Mouse (Mus musculus): ENCODE results near the gene Rce1. TPM values are rescaled to one million over a fixed set of nuclear protein-coding genes. Genes with fewer than 3 reads are reported as not detected.

The Rce1 gene
- 66.0 and 69.2 TPM in 2 replicates for polyA plus RNA-seq (2015; fragmentation: Nextera tagmentation; extraction: Ambion mirVana)

DNA sequence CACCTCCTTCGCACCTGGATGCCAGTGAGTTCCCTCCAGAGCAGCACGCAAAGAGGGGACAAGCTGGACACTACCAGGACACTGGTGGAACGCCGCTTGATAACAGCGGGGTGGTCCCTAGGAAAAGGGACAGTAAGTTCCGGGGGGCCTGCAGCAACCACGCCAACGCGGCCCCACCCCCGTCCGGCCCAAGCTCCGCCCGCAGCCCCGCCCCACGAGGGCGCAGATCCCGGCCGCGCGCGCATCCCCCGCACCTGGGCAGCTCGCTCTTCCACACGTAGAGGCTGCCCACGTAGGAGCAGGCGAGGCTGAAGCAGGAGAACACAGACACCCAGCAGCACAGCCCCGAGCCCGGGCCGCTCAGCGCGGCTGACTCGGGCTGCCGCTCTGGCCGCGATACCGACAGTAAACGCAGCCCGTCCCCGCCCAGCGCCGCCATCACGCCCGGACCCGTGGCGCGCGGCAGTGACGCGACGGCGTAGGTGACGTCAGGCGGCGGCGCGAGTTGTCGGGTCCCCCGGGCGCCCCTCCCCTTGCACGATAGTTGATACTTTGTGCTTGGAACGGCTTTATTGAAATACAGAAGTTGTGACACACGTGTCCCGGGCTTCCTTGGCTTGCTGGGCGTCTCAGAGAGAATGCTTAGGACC is at the start of gene Rce1:
Gene Rce1, minus strand, starts transcription at position 463 of the 650 bp plus-strand sequence.
- peak; percentile 92 for ATAC-seq
- H3K4me1 ChIP-seq (ENCODE audit: control insufficient read depth, insufficient read depth, low read length), result peaks cover 12% of the 10 kb centered on the region
- WGBS, result under 1% methylated on average over 64 of the region's 64 CpGs

DNA sequence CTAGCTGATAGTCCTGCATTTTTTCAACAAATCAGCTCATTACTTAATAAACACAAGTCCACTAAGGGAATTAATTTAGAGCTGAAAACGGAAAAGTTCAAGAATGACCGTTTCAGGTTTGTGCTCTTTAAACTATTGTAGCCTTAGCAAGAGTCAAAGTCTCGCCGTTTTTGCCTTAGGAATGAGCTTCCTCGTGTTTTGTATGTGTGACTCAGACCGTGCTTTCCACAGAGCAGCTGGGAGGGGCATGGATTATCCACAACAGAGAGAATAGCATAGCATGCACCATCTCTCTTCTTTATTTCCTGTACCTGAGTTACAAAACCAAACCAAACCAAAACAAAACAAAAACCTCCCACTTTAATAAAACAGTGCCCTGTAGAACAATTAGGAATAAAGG is 47.0 kb upstream of the Rce1 start:
- Histone ChIP-seq H3K9ac (ENCODE audit: low read depth, low read length) (no peak overlapping the region), H3K4me1 (ENCODE audit: control insufficient read depth, insufficient read depth, low read length) (no peaks in the 10 kb centered on the region), H3K27ac (ENCODE audit: low read length) (no peak overlapping the region), H3K9me3 (ENCODE audit: control insufficient read depth, low read length) (no peaks in the 10 kb centered on the region), H3K27me3 (replicated peaks; ENCODE audit: control insufficient read depth, insufficient read depth, low read length) (no peaks in the 10 kb centered on the region), H3K4me3 (ENCODE audit: low read length) (no peak overlapping the region), H3K36me3 (ENCODE audit: control insufficient read depth, insufficient read depth, low read length) (no peaks in the 10 kb centered on the region), H3K4me2 (ENCODE audit: low read depth, low read length) (no peak overlapping the region)
- ATAC-seq, result no peak
- WGBS, result 49% methylated on average over 6 of the region's 6 CpGs

More for the DNA sequence above, at the start of gene Rce1:
- Histone ChIP-seq H3K4me3 (ENCODE audit: low read length) (peak within 1 kb of the TSS; percentile 87), H3K9ac (ENCODE audit: low read depth, low read length) (peak within 1 kb of the TSS; percentile 95), H3K36me3 (ENCODE audit: control insufficient read depth, insufficient read depth, low read length) (peaks cover 5% of the 10 kb centered on the region; the same call in 1 of the 2 replicates), H3K4me2 (ENCODE audit: low read depth, low read length) (peak within 1 kb of the TSS; percentile 73), H3K27me3 (replicated peaks; ENCODE audit: control insufficient read depth, insufficient read depth, low read length) (no peaks in the 10 kb centered on the region), H3K9me3 (ENCODE audit: control insufficient read depth, low read length) (no peaks in the 10 kb centered on the region), H3K27ac (ENCODE audit: low read length) (peak within 1 kb of the TSS; percentile 88)

DNA sequence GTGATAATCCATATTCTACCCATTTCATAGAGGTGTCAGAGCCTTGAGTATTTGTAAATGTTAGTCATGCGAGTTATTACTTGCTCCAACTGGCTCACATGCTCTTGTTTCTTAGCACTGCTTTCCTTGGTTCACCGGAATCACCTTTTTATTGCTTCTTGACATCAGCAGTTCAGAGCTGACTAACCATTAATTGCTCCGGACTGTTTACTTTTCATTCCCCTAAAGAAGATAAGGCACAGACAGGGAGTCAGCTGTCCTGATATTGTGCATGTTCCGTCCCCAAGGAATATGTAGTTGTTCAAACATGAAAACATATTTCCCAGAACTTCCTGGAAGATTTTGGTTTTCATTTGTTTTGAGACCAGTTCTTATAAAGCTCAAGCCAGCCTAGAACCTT is 45.3 kb upstream of the Rce1 start:
- Histone ChIP-seq H3K4me2 (ENCODE audit: low read depth, low read length) (no peak overlapping the region), H3K9ac (ENCODE audit: low read depth, low read length) (no peak overlapping the region), H3K27me3 (replicated peaks; ENCODE audit: control insufficient read depth, insufficient read depth, low read length) (no peaks in the 10 kb centered on the region), H3K36me3 (ENCODE audit: control insufficient read depth, insufficient read depth, low read length) (no peaks in the 10 kb centered on the region), H3K27ac (ENCODE audit: low read length) (no peak overlapping the region), H3K9me3 (ENCODE audit: control insufficient read depth, low read length) (no peaks in the 10 kb centered on the region), H3K4me3 (ENCODE audit: low read length) (no peak overlapping the region), H3K4me1 (ENCODE audit: control insufficient read depth, insufficient read depth, low read length) (no peaks in the 10 kb centered on the region)
- 36% methylated on average over 4 of the region's 4 CpGs for WGBS
- peak; percentile 86 for ATAC-seq

DNA sequence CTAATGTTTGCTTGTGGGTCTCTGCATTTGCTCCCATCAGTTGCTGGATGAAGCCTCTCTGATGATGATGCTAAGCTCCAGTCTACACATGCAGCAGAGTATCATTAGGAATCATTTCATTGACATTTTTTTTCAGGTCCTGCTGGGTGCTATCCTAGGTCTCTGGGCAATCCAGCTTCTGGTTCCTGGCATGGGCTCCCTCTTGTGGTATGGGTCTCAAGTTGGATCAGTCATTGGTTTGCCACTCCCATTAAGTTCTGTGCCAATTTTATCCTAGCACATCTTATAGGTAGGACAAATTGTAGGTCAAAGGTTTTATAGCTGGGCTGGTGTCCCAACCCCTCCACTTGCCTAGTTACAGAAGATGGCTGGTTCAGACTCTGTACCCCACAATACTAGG is 41.4 kb upstream of the Rce1 start:
- Histone ChIP-seq H3K27ac (ENCODE audit: low read length) (no peak overlapping the region), H3K27me3 (replicated peaks; ENCODE audit: control insufficient read depth, insufficient read depth, low read length) (no peaks in the 10 kb centered on the region), H3K4me1 (ENCODE audit: control insufficient read depth, insufficient read depth, low read length) (no peaks in the 10 kb centered on the region), H3K4me2 (ENCODE audit: low read depth, low read length) (no peak overlapping the region), H3K4me3 (ENCODE audit: low read length) (no peak overlapping the region), H3K9me3 (ENCODE audit: control insufficient read depth, low read length) (no peaks in the 10 kb centered on the region), H3K36me3 (ENCODE audit: control insufficient read depth, insufficient read depth, low read length) (no peaks in the 10 kb centered on the region), H3K9ac (ENCODE audit: low read depth, low read length) (no peak overlapping the region)
- no peak for ATAC-seq

DNA sequence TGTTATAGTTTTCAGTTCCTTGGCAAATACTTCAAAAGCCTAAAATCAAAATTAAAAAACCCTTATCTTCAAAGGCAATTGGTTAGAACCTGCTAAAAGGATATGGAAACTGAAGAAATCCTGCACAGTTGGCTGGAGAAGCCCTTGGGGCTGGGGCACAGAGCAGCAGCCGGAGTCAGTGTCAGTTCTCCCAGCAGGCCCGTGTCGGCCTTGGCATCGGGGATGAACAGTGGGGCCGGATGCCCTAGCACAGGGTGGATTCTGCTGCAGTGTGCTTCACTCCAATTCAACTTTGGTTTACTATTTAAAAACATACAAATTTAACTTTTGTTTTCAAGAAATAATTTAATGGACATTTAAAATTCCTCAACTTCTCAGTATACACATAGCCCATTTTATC is 32.7 kb upstream of the Rce1 start:
- H3K4me2 ChIP-seq (ENCODE audit: low read depth, low read length), result no peak overlapping the region
- 89% methylated on average over 5 of the region's 5 CpGs for WGBS
- no peaks in the 10 kb centered on the region for H3K9me3 ChIP-seq (ENCODE audit: control insufficient read depth, low read length)
- H3K36me3 ChIP-seq (ENCODE audit: control insufficient read depth, insufficient read depth, low read length), result no peaks in the 10 kb centered on the region
- H3K27ac ChIP-seq (ENCODE audit: low read length), result no peak overlapping the region
- no peak for ATAC-seq
- H3K27me3 ChIP-seq (replicated peaks; ENCODE audit: control insufficient read depth, insufficient read depth, low read length), result no peaks in the 10 kb centered on the region
- H3K9ac ChIP-seq (ENCODE audit: low read depth, low read length), result no peak overlapping the region
- no peak overlapping the region for H3K4me3 ChIP-seq (ENCODE audit: low read length)
- no peaks in the 10 kb centered on the region for H3K4me1 ChIP-seq (ENCODE audit: control insufficient read depth, insufficient read depth, low read length)

DNA sequence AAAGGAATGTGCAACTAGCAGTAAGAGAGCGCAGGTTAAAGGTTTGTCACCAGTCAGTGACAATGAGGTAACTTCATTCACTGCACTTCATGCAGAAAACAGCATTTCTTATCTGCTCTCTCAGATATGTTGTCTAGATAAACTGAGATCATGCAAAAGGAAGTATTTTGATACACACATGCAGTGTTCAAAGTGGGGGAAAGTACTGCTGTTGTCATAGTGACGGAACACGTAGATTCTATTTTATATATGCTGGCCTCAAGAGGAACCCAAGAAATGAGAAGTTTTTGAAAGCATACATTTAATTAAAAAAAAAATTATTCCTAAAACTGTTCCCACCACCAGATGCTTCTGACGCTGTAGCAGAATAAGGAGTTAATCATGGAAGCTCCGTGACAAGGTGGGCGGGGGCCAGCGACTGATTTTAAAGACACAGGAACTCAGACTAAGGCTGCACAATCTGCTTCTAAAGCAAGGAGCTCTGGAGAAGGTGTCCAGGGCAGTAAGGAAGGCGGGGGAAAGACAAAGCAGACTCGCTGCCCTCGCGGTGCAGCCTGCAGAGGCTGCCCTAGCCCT is 21.6 kb upstream of the Rce1 start:
- 73% methylated on average over 11 of the region's 11 CpGs for WGBS
- no peak for ATAC-seq
- Histone ChIP-seq H3K9ac (ENCODE audit: low read depth, low read length) (no peak overlapping the region), H3K4me2 (ENCODE audit: low read depth, low read length) (no peak overlapping the region), H3K27ac (ENCODE audit: low read length) (no peak overlapping the region), H3K4me1 (ENCODE audit: control insufficient read depth, insufficient read depth, low read length) (no peaks in the 10 kb centered on the region), H3K36me3 (ENCODE audit: control insufficient read depth, insufficient read depth, low read length) (no peaks in the 10 kb centered on the region), H3K27me3 (replicated peaks; ENCODE audit: control insufficient read depth, insufficient read depth, low read length) (no peaks in the 10 kb centered on the region), H3K4me3 (ENCODE audit: low read length) (no peak overlapping the region), H3K9me3 (ENCODE audit: control insufficient read depth, low read length) (no peaks in the 10 kb centered on the region)

DNA sequence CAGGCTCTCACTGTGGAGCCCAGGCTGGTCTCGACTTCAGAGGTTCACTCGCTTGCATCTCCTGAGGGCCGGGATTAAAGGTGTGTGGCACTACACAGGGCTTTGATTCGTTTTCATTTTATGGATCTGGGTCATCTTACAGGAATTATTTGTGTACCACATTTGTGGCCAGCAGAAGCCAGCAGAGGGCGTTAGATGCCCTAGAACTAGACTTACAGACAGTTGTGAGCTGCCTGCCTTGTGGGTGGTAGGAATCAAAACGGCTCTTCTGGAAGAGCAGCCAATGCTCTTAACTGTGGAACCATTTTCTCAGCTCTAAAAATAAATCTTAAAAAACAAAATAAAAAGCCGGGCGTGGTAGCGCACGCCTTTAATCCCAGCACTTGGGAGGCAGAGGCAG is 18.8 kb upstream of the Rce1 start:
- no peak for ATAC-seq
- Histone ChIP-seq H3K9me3 (ENCODE audit: control insufficient read depth, low read length) (no peaks in the 10 kb centered on the region), H3K4me1 (ENCODE audit: control insufficient read depth, insufficient read depth, low read length) (no peaks in the 10 kb centered on the region), H3K4me2 (ENCODE audit: low read depth, low read length) (no peak overlapping the region), H3K36me3 (ENCODE audit: control insufficient read depth, insufficient read depth, low read length) (no peaks in the 10 kb centered on the region), H3K27me3 (replicated peaks; ENCODE audit: control insufficient read depth, insufficient read depth, low read length) (no peaks in the 10 kb centered on the region), H3K4me3 (ENCODE audit: low read length) (no peak overlapping the region), H3K9ac (ENCODE audit: low read depth, low read length) (no peak overlapping the region), H3K27ac (ENCODE audit: low read length) (no peak overlapping the region)
- 43% methylated on average over 10 of the region's 10 CpGs for WGBS

DNA sequence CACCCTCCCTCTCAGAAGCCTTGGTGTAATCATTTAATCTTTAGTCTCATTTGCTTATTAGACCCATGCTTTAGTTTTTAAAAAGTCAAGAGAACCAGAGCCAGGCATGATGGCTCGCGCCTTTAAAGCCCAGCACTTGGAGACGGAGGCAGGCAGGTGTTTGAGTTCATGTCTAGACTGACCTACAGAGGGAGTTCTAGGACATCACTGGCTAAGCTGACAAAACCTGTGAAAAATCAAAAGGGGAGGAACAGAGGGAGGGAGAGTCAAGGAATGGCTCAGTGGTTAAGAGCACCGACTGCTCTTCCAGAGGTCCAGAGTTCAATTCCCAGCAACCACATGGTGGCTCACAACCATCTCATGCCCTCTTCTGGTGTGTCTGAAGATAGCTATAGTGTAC is 10.5 kb upstream of the Rce1 start:
- Histone ChIP-seq H3K27me3 (replicated peaks; ENCODE audit: control insufficient read depth, insufficient read depth, low read length) (0 out of 2 replicates have a peak, but pooled peaks cover 3% of the 10 kb centered on the region), H3K4me1 (ENCODE audit: control insufficient read depth, insufficient read depth, low read length) (no peaks in the 10 kb centered on the region)
- ATAC-seq, result no peak

DNA sequence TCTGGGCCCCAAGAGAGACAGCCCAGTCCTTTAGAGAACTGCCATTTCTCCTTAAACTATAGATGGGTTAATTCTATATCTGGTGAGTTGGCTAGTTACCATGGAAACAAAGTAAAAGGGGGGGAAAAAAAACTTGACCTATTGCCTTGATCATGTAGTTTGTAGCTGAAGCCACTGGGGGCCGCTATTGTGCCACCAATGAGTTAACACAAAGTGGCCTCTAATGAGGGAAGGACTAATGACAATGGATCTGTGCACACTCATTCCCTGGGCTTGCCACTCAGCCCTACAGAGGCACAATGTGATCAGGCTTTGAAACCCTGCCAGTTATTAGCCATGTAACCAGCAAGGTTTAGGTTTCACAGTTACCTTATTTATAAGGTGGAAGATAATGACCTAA is 3.4 kb upstream of the Rce1 start:
- no peaks in the 10 kb centered on the region for H3K36me3 ChIP-seq (ENCODE audit: control insufficient read depth, insufficient read depth, low read length)
- WGBS, result 0% methylated on average over 1 of the region's 1 CpGs
- no peak for ATAC-seq

More for the DNA sequence above, 10.5 kb upstream of the Rce1 start:
- H3K4me2 ChIP-seq (ENCODE audit: low read depth, low read length), result no peak overlapping the region
- no peaks in the 10 kb centered on the region for H3K9me3 ChIP-seq (ENCODE audit: control insufficient read depth, low read length)
- WGBS, result 73% methylated on average over 4 of the region's 4 CpGs
- H3K9ac ChIP-seq (ENCODE audit: low read depth, low read length), result no peak overlapping the region
- H3K27ac ChIP-seq (ENCODE audit: low read length), result no peak overlapping the region
- H3K4me3 ChIP-seq (ENCODE audit: low read length), result no peak overlapping the region
- no peaks in the 10 kb centered on the region for H3K36me3 ChIP-seq (ENCODE audit: control insufficient read depth, insufficient read depth, low read length)

More for the DNA sequence above, 3.4 kb upstream of the Rce1 start:
- Histone ChIP-seq H3K9me3 (ENCODE audit: control insufficient read depth, low read length) (no peaks in the 10 kb centered on the region), H3K27me3 (replicated peaks; ENCODE audit: control insufficient read depth, insufficient read depth, low read length) (0 out of 2 replicates have a peak, but pooled peaks cover under 1% of the 10 kb centered on the region), H3K4me3 (ENCODE audit: low read length) (no peak overlapping the region), H3K4me2 (ENCODE audit: low read depth, low read length) (no peak overlapping the region), H3K4me1 (ENCODE audit: control insufficient read depth, insufficient read depth, low read length) (peaks cover 12% of the 10 kb centered on the region), H3K27ac (ENCODE audit: low read length) (no peak overlapping the region), H3K9ac (ENCODE audit: low read depth, low read length) (no peak overlapping the region)

All from intestine, embryonic 16.5 days (tissue).